Mouse (Mus musculus) liver, embryonic 15.5 days (tissue): ENCODE results near the gene Ms4a10. TPM values are rescaled to one million over a fixed set of nuclear protein-coding genes. Genes with fewer than 3 reads are reported as not detected.

ENCODE experiments used
- ATAC-seq: fragments of 200-750 bp; cut with Nextera tagmentation; 2 replicates; pipeline ENCODE4 v1.8.0; 2017; ENCODE audit warnings: moderate number of reproducible peaks, mild to moderate bottlenecking, moderate library complexity; ENCODE audit not compliant: insufficient read depth
- H3K27ac ChIP-seq: fragments of 300-500 bp; sonication (generic); replicated peaks from 2 replicates; pipeline ENCODE4 v1.5.1; 2015; ENCODE audit warnings: mild to moderate bottlenecking, inconsistent platforms
- H3K27me3 ChIP-seq: fragments of 300-500 bp; sonication (generic); 2 replicates; pipeline ENCODE4 v1.6.1; 2015; ENCODE audit warnings: mild to moderate bottlenecking, inconsistent platforms
- H3K36me3 ChIP-seq: fragments of 300-500 bp; sonication (generic); replicated peaks from 2 replicates; pipeline ENCODE4 v1.6.1; 2015; ENCODE audit warnings: moderate library complexity, mild to moderate bottlenecking, inconsistent platforms
- H3K4me1 ChIP-seq: fragments of 300-500 bp; sonication (generic); replicated peaks from 2 replicates; pipeline ENCODE4 v1.6.1; 2015; ENCODE audit warnings: inconsistent platforms
- H3K4me2 ChIP-seq: fragments of 300-500 bp; sonication (generic); 2 replicates; pipeline ENCODE4 v1.6.1; 2015; ENCODE audit warnings: moderate library complexity, mild to moderate bottlenecking, inconsistent platforms
- H3K4me3 ChIP-seq: fragments of 300-500 bp; sonication (generic); replicated peaks from 2 replicates; pipeline ENCODE4 v1.5.1; 2015; ENCODE audit warnings: mild to moderate bottlenecking, inconsistent platforms
- H3K9ac ChIP-seq: fragments of 300-500 bp; sonication (generic); 2 replicates; pipeline ENCODE4 v1.6.1; 2015; ENCODE audit warnings: moderate library complexity, mild to moderate bottlenecking, inconsistent platforms
- H3K9me3 ChIP-seq: fragments of 300-500 bp; sonication (generic); replicated peaks from 2 replicates; pipeline ENCODE4 v1.6.1; 2016; ENCODE audit warnings: inconsistent platforms
- WGBS: fragments of 180-500 bp; shearing (Covaris S2); methylation state at CpG from one replicate; pipeline ENCODE4 v1.1.7; 2015; ENCODE audit warnings: mixed read lengths; ENCODE audit not compliant: insufficient replicate concordance; 5-methylcytosine and 5-hydroxymethylcytosine counted together
- polyA plus RNA-seq: library from polyadenylated mRNA; unstranded; fragments of >200 nt; fragmentation: Nextera tagmentation; extraction: Ambion mirVana; gene quantifications from 2 replicates; pipeline ENCODE4 v1.2.1, GENCODE M21; 2015

The Ms4a10 gene
- polyA plus RNA-seq, result not detected in 2 replicates

DNA sequence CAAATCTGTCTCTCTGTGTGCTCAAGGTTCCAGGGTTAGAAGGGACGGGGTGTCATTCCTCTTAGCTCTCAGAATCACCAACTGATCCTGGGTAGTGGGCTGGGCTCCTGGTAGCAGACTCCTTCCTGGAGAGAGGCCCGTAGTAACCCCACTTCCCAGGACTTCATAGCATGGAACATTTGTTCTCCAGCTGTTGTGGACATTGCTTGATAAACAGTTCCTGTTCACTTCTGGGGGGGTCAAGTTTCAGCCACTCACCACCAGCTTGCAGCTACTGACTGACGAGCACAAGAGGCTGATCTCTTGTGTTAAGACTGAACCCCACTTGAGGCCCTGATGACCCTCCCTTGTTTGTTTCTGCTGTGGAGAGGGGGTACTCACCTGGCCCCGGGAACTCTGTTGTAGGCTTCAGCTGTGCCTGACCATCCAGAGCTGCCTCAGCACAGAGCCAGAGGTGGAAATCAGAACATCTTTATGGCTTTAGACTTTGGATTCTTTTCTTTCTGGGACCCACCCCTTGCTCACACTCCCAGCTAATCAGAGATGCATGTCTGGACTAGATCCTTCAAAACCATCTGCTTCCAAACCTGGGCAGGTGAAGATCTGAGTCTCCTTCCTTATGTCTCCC lies at the start of gene Ms4a10:
Ms4a10 (minus strand) TSS at position 433 of the 628 bp plus-strand sequence.
- H3K9ac ChIP-seq, result no peak within 1 kb of the TSS
- no peaks in the 10 kb centered on the region for H3K27me3 ChIP-seq
- H3K4me3 ChIP-seq, result no peak within 1 kb of the TSS
- H3K36me3 ChIP-seq, result no peaks in the 10 kb centered on the region
- no peak within 1 kb of the TSS for H3K27ac ChIP-seq
- peaks cover under 1% of the 10 kb centered on the region; the same call in 1 of the 2 replicates for H3K4me1 ChIP-seq
- no peaks in the 10 kb centered on the region for H3K9me3 ChIP-seq
- 47% methylated on average over 4 of the region's 4 CpGs for WGBS
- ATAC-seq, result no peak
- H3K4me2 ChIP-seq, result no peak within 1 kb of the TSS

DNA sequence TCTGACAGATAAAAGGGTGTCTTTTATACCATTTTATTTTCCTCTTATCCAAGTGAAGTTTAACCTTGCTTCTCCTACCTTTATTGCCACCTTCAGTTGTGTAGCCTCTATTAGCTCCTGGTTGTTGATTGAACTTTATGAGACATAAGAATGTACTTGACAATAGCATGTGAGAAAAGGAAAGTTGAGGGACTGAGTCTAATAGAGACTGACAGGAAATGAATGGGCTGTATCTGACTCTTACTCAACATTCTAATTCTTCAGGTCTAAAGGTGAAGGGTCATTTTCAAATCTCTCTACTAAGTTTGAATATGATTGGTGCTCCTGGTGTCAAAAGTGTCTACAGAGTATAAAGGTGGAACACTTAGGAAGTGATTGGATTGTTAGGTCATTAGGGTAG lies 47.9 kb upstream of the Ms4a10 start:
- H3K27ac ChIP-seq, result no peak overlapping the region
- no peaks in the 10 kb centered on the region for H3K9me3 ChIP-seq
- H3K4me3 ChIP-seq, result no peak overlapping the region
- H3K4me2 ChIP-seq, result no peak overlapping the region
- no peaks in the 10 kb centered on the region for H3K36me3 ChIP-seq
- H3K9ac ChIP-seq, result no peak overlapping the region
- H3K27me3 ChIP-seq, result no peaks in the 10 kb centered on the region
- ATAC-seq, result no peak
- H3K4me1 ChIP-seq, result no peaks in the 10 kb centered on the region

GRCm38 (mm10) chr19:11017891-11018290 lies 43.4 kb upstream of the Ms4a10 start, which contains the start of gene Ms4a18:
Ms4a18 (minus strand) TSS chr19:11018031.
- no peak for ATAC-seq
- H3K9ac ChIP-seq, result no peak within 1 kb of the TSS
- no peaks in the 10 kb centered on the region for H3K36me3 ChIP-seq
- WGBS, result 56% methylated on average over 3 of the region's 3 CpGs
- no peak within 1 kb of the TSS for H3K4me2 ChIP-seq
- H3K4me1 ChIP-seq, result no peaks in the 10 kb centered on the region
- no peaks in the 10 kb centered on the region for H3K27me3 ChIP-seq
- H3K4me3 ChIP-seq, result no peak within 1 kb of the TSS
- no peaks in the 10 kb centered on the region for H3K9me3 ChIP-seq
- H3K27ac ChIP-seq, result no peak within 1 kb of the TSS

DNA sequence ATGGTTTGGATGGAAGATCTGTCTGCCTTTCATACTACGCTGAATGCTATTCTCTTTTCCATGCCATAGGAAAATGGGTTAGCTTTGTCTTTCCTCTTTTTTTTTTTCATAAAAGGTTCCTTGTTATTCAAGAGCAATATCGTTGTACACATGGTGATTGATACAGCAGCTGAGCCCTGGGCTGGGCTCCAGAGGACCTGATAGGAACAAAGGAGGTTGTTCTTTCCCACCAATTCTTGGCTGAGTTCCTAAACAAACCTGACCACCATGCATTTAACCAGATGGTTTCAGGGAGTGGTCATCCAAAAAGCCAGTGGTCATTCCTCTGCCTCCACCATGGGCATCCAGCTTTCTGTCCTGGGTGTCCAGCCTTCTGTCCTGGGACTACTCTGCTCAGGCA lies 42.8 kb upstream of the Ms4a10 start:
- no peak for ATAC-seq
- H3K36me3 ChIP-seq, result no peaks in the 10 kb centered on the region
- H3K4me3 ChIP-seq, result no peak overlapping the region
- 65% methylated on average over 2 of the region's 2 CpGs for WGBS
- H3K4me2 ChIP-seq, result no peak overlapping the region
- H3K27me3 ChIP-seq, result no peaks in the 10 kb centered on the region
- no peaks in the 10 kb centered on the region for H3K4me1 ChIP-seq
- H3K9me3 ChIP-seq, result no peaks in the 10 kb centered on the region
- no peak overlapping the region for H3K9ac ChIP-seq
- no peak overlapping the region for H3K27ac ChIP-seq

DNA sequence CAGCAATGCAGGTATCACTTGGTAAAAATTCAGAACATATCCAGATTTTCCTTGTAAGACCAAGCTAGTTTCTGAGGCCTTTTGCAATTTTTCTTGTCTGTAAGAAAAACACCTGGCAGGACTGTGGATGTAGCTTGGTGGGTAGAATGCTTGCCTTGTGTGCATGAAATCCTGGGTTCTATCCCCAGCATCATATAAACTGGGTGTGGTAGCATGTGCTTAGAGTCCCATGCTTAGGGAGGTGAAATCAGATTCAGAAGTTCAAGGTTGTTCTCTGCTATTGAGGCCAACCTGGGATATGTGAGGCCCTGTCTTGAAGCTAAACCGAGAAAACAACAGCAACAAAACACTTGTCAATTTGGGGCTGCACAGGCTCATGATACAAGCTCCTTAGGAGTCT lies 41.5 kb upstream of the Ms4a10 start:
- no peak for ATAC-seq
- no peak overlapping the region for H3K27ac ChIP-seq
- H3K4me3 ChIP-seq, result no peak overlapping the region

GRCm38 (mm10) chr19:11015468-11015867 lies 41.0 kb upstream of the Ms4a10 start:
- Histone ChIP-seq H3K27ac (no peak overlapping the region), H3K4me3 (no peak overlapping the region), H3K27me3 (no peaks in the 10 kb centered on the region), H3K4me1 (no peaks in the 10 kb centered on the region), H3K36me3 (no peaks in the 10 kb centered on the region), H3K9me3 (no peaks in the 10 kb centered on the region), H3K4me2 (no peak overlapping the region), H3K9ac (no peak overlapping the region)
- peak; percentile 28; the same call in 1 of the 2 replicates for ATAC-seq

More for the DNA sequence above, 41.5 kb upstream of the Ms4a10 start:
- H3K4me1 ChIP-seq, result no peaks in the 10 kb centered on the region
- no peaks in the 10 kb centered on the region for H3K27me3 ChIP-seq
- no peaks in the 10 kb centered on the region for H3K36me3 ChIP-seq
- no peaks in the 10 kb centered on the region for H3K9me3 ChIP-seq
- H3K9ac ChIP-seq, result no peak overlapping the region
- H3K4me2 ChIP-seq, result no peak overlapping the region
- WGBS, result 50% methylated on average over 1 of the region's 1 CpGs

- Histone ChIP-seq H3K4me1 (no peaks in the 10 kb centered on the region), H3K9me3 (no peaks in the 10 kb centered on the region), H3K4me2 (no peak within 1 kb of the TSS), H3K27ac (no peak within 1 kb of the TSS), H3K4me3 (no peak within 1 kb of the TSS), H3K27me3 (no peaks in the 10 kb centered on the region; the same call in 1 of the 2 replicates), H3K36me3 (no peaks in the 10 kb centered on the region), H3K9ac (no peak within 1 kb of the TSS)
- 72% methylated on average over 7 of the region's 7 CpGs for WGBS
- ATAC-seq, result no peak
These were observed 18.7 kb upstream of the Ms4a10 start, which contains the start of gene Ms4a15 for GRCm38 (mm10) chr19:10993150-10993549. Ms4a15 (minus strand) TSS chr19:10993250.

GRCm38 (mm10) chr19:10991911-10992310 lies 17.4 kb upstream of the Ms4a10 start:
- no peaks in the 10 kb centered on the region for H3K9me3 ChIP-seq
- H3K4me3 ChIP-seq, result no peak overlapping the region
- no peak overlapping the region for H3K27ac ChIP-seq
- no peak for ATAC-seq
- H3K9ac ChIP-seq, result no peak overlapping the region
- H3K36me3 ChIP-seq, result no peaks in the 10 kb centered on the region
- H3K4me2 ChIP-seq, result no peak overlapping the region
- H3K27me3 ChIP-seq, result no peaks in the 10 kb centered on the region; the same call in 1 of the 2 replicates
- no peaks in the 10 kb centered on the region for H3K4me1 ChIP-seq

DNA sequence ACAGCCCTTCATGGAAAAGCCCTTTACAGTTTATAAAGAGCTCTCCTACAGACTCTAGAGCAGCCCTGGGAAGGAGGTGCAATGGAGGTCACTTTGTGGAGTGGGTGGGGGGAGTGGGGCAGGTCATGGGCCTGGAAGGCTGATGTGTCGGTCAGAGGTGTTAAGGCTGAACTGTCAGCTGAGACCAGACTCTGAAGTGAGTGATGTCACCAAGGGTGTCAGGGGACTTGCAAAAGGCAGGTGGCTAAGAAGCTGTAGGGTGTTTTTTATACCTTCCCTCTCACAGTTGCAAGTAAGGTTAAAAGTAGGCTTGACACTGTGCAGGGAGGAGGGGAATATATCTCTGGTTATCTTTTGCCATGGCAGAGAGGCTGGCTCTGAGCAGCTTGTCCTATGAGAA lies 16.3 kb upstream of the Ms4a10 start:
- no peak overlapping the region for H3K9ac ChIP-seq
- H3K4me1 ChIP-seq, result no peaks in the 10 kb centered on the region
- no peak overlapping the region for H3K27ac ChIP-seq
- no peak for ATAC-seq
- no peaks in the 10 kb centered on the region for H3K36me3 ChIP-seq
- H3K4me2 ChIP-seq, result no peak overlapping the region
- no peaks in the 10 kb centered on the region for H3K9me3 ChIP-seq
- 46% methylated on average over 1 of the region's 1 CpGs for WGBS
- no peaks in the 10 kb centered on the region; the same call in 1 of the 2 replicates for H3K27me3 ChIP-seq
- no peak overlapping the region for H3K4me3 ChIP-seq

GRCm38 (mm10) chr19:10988563-10988962 lies 14.1 kb upstream of the Ms4a10 start:
- no peak for ATAC-seq
- Histone ChIP-seq H3K36me3 (no peaks in the 10 kb centered on the region), H3K27me3 (no peaks in the 10 kb centered on the region), H3K9me3 (no peaks in the 10 kb centered on the region), H3K4me1 (no peaks in the 10 kb centered on the region), H3K9ac (no peak overlapping the region), H3K4me2 (no peak overlapping the region), H3K4me3 (no peak overlapping the region), H3K27ac (no peak overlapping the region)
- 81% methylated on average over 1 of the region's 1 CpGs for WGBS

GRCm38 (mm10) chr19:10985889-10986288 lies 11.4 kb upstream of the Ms4a10 start:
- no peak for ATAC-seq
- no peaks in the 10 kb centered on the region for H3K4me1 ChIP-seq
- no peaks in the 10 kb centered on the region for H3K36me3 ChIP-seq
- H3K4me3 ChIP-seq, result no peak overlapping the region
- H3K27ac ChIP-seq, result no peak overlapping the region
- no peaks in the 10 kb centered on the region for H3K9me3 ChIP-seq
- WGBS, result 58% methylated on average over 4 of the region's 4 CpGs
- no peak overlapping the region for H3K4me2 ChIP-seq
- H3K9ac ChIP-seq, result no peak overlapping the region
- no peaks in the 10 kb centered on the region for H3K27me3 ChIP-seq

- no peaks in the 10 kb centered on the region for H3K9me3 ChIP-seq
- no peak overlapping the region for H3K4me3 ChIP-seq
- no peaks in the 10 kb centered on the region for H3K36me3 ChIP-seq
- H3K4me1 ChIP-seq, result peaks cover 5% of the 10 kb centered on the region
- H3K4me2 ChIP-seq, result no peak overlapping the region
- H3K9ac ChIP-seq, result no peak overlapping the region
- no peak overlapping the region for H3K27ac ChIP-seq
- ATAC-seq, result no peak
- 62% methylated on average over 13 of the region's 13 CpGs for WGBS
- no peaks in the 10 kb centered on the region for H3K27me3 ChIP-seq
These were observed 10.1 kb upstream of the Ms4a10 start for GRCm38 (mm10) chr19:10984551-10984950.
